Mouse (Mus musculus) adrenal gland, adult 18-20 months (tissue): ENCODE results near the gene Igfbp4. TPM values are rescaled to one million over a fixed set of nuclear protein-coding genes. Genes with fewer than 3 reads are reported as not detected.

Experiments used
- DNase-seq, 2 experiments: peaks; one replicate each; pipeline ENCODE4 v3.0.0; 2021 to 2022; ENCODE audit warnings: low spot score in 2 of 2
- total RNA-seq, 2 experiments: library from RNA; stranded (reverse); gene quantifications; 1 replicate in 1 of 2; 2 replicates in 1 of 2; pipeline ENCODE4 v1.2.3; 2021

Igfbp4 gene
- total RNA-seq, 2 experiments from 2014 or later, result 74.6 to 150 TPM

DNA sequence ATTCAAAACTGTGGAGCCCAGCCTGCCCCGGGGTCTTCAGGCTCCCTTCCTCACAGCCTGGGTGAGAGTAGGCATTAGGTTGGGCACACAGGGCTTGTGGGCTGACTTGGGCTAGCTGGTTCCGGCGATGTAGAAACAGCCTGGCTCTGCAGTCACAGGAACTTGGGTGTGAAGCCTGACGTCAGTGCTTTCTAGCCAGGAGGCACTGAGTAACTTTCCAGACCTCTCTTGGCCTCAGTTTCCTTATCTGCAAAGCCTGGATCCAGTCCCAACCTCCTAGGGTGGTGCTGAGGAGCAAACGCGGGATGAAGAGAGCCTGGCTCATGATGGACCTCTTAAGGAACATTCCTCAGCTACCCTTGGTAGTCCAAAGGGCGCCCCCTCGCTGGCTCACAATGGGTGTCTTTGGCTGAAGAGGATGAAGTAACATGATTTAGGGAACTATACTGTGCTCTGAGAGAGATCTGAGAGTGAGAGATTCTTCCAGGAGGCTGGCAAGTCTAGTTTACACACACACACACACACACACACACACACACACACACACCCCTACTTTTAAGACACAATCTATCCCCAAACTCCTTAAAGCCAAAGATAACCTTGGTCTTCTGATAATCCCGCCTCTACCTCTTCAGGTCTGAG lies 40.0 kb downstream of the Igfbp4 start:
- no peak for DNase-seq

DNA sequence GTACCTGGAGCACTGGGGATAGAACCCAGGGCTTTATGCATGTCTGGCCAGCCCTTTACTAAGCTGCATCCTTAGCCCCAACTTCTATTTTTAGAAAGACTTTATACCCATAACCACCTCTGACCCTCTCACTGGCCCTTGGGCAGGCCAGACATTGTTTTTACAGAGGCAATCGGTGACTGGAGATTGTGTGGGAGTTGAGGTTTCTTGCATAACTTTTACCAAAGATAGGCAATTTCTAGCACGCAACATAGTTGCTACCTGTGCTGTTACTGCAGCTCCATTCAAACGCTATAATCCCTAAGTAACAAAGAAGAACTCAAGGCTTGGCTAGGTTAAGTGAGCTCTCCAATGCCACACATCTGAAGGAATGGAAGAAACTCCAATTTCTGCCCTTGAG lies 40.5 kb downstream of the Igfbp4 start:
- no peak for DNase-seq

DNA sequence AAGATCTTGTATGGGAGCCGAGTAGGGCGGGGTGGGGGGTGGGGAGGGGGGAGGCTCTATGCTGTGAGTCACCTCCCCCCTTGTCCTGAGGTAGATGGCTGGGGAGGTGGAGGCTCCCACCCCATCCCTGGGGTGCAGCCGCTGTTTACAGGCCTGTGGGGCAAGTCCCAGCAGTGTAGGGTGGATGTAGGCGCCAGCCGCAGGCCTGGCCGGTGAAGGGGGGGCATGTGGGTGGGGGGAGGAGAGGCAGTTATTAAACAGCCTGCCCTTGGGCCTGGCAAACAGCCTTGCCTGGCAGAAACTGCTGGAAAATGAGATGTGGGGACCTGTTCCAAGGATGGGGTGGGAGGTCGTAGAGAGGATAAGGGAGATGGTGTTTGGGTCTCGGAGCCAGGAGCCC lies 41.1 kb downstream of the Igfbp4 start:
- DNase-seq, result no peak

DNA sequence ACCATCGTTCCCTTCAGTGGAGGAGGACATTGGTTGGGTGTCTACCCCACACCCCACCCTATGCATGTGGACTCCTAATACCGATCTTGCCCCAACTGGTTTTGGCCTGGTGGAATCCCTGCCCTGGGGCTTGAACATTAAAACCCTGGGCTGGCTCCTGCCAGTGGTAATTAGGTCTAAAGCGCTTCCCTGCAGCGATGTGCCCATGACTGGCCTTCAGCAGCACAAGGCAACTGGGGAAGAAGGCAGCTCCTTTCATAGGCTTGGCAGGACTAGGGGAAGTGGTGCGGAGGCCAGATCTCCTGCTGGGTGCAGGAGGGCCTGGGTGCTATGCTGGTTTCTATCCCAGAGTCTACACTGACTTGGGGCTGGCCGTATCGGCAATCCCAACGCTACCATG lies 42.5 kb downstream of the Igfbp4 start:
- no peak for DNase-seq

DNA sequence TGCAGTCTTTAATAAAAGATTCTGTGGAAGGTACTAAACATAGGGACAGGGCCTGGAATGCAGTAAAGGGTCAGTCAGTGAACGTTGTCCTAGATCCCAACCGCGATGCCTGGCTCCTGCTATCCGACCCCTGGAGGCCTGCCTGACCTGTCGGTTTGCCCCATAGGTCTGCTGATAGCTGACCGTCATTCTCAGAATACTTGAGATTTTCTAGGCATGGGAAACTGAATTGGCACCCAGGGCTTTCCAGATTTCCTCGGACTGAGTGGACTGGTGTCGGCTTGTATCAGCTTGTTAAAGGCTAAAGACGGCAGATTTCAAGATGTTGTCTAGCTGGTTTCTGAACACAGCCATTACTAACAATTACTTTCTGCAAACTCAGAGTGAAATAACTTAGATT lies 43.3 kb downstream of the Igfbp4 start:
- DNase-seq, result no peak

DNA sequence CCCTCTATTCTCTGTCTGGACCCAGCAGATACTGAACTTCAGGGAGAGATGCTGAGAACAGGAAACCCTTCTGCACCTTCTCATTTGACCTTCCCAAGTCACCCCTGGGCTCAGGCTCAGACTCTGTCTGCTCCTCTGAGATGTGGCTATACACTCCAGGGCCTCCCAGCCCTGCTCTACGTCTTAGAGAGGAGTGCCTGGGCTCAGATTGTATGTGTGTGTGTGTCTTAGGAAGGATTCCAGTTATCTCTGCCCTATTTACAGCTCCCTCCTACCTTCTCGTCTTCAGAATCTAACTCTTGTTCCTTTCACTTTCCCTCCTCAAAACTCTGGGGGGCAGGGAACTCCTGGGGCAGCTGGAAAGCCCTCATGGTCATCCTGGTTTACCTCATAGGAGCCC lies 47.4 kb downstream of the Igfbp4 start:
- no peak for DNase-seq

DNA sequence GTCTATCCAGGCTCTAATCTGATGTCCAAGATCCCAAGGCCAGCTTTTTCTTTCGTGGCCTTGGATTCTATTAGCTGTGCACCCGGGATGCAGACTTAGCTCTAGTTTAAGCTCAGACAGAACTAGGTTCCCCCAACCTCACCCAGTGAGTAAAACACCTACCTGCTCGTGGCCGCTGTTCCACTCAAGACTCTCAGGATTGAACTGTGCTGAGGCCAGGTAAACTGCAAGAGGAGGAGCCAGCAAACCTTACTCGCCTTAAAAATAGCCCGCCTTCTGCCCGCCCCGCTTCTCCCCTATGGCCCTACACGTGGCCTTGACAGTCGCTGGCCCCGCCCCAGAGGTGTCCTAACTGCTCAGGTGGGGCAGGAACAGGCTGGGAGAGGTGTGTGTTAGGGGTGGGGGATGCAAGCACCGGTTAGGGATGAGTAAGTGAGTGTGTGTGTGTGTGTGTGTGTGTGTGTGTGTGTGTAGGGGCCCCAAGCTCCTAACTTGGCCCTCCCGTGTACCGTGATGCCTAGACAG lies 48.1 kb downstream of the Igfbp4 start, which contains the start of gene Tns4:
Tns4 (minus strand) TSS at position 230 of the 525 bp plus-strand sequence.
- no peak for DNase-seq

DNA sequence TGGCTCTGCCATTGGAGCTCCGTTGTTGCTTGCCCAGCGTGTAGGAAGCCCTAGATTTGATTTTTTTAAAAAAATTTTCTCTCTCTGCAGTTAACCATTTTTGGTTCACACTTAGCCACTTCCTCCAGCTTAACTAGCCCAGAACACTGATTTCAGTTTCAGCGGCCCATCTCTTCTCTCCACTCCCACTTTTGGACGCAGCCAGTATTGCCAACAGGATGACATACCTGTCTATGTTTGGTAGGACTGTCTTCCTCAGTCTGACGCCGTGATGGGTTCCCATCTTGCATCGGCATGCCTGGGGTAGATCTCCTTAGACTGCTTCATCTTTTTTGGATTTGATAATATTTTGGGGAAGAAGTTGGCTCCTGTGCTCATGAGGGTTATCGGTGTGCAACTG lies 49.3 kb downstream of the Igfbp4 start:
- DNase-seq, result no peak

DNA sequence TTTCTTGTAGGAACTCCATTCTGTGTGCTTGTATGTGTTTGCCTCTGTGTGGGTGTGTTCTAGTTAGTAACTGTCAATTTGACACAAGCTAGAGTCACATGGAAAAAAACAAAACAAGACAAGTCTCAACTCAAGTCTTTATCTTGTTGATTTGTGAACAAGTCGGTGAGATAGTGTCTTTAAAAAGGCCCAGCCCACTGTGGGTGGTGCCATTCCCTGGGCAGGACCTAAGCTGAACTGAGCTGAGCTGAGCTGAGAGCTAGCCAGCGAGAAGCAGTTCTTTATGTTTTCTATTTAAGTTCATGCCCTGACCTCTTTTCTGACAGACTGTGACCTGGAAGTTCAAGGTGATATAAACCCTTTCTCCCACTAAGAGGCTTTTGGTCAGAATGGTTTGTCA lies 50.6 kb downstream of the Igfbp4 start:
- no peak for DNase-seq

DNA sequence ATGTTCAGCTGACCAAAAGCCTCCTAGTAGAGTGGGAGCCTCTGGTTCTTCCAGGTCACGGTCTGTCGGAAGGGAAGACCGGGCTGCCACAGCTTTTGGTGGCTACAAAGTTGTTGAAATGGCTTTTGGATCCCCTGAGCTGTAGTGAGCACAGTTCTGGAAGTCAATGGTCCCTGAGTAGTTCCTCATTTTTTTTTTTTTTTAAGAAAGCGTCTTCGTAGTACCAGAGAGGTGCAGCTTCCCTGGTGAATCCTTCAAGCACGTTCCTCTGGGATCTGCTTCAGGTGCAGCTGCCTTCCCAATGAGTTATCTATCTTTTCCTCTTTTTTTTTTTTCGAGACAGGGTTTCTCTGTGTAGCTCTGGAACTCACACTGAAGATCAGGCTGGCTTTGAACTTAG lies 52.7 kb downstream of the Igfbp4 start:
- no peak for DNase-seq

DNA sequence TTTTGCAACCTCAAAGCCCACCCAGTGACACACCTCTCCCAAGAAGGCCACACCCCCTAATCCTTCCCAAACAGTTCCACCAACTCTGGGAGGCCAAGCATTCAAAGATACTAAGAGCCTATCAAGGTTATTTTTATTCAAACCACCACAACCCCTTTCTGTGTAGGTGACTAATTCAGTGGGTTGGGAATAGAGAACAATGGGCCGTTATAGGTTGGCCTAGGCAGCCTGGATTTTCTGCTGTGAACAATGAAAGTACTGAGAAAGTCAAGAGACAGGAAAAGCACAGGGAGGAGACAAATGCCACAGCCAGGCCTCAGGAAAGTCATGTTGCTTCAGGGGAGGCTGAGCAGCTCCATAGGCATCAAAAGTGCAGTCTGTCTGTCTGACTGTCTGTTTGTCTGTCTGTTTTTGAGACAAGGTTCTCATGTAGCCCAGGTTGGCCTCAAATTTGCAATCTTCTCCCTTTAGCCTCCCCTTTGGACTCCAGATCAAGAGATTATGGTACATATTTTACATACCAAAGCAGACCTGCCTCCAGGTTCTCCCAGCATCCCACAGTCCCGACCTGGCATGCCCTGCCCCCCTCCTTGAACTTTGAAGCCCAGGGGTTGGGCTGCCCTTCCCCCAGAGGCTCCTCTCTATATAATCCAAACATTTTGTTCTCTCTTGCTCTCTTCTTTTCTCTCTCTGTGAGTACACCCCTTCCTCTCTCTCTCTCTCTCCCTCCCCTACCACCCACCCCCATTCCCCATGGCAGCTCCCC lies 54.0 kb downstream of the Igfbp4 start:
- DNase-seq, result no peak

DNA sequence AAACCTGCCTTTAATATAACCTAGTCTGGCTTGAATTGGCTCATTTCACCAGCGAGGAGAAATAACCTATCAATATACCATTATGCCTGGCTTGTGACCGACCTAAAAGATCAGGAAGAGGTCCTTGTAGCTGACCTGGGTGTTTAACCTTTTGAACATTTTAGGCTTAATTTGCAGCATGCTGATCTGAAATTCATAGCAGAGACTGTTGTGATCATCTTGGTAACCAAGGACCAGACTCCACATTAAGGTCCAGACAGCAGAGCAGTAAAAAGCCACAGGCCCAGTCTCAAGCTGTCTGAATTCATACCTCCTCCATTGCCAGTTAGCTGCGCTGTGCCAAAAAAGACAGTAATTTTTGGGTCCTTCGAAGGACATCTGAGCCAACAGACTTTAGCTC lies 54.7 kb downstream of the Igfbp4 start:
- DNase-seq, result no peak

DNA sequence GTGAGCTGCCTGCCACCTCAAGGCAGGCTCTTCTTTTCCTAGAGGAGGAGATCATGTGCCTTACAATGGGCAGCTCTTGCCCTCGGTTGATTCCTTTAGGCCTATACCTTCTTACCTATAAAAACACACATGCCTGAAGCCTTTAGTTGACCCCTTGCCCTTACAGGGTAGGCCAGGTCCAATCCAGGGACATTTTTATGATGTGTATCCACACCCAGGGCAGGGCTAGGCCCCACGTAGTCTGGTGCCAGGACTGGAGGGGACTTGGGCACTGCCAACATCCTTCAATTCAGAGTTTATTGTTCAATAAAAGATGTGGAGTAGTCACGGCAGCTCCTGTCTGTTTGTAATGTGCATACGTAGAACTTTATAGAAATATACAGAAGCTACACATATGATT lies 55.4 kb downstream of the Igfbp4 start:
- DNase-seq, result no peak

DNA sequence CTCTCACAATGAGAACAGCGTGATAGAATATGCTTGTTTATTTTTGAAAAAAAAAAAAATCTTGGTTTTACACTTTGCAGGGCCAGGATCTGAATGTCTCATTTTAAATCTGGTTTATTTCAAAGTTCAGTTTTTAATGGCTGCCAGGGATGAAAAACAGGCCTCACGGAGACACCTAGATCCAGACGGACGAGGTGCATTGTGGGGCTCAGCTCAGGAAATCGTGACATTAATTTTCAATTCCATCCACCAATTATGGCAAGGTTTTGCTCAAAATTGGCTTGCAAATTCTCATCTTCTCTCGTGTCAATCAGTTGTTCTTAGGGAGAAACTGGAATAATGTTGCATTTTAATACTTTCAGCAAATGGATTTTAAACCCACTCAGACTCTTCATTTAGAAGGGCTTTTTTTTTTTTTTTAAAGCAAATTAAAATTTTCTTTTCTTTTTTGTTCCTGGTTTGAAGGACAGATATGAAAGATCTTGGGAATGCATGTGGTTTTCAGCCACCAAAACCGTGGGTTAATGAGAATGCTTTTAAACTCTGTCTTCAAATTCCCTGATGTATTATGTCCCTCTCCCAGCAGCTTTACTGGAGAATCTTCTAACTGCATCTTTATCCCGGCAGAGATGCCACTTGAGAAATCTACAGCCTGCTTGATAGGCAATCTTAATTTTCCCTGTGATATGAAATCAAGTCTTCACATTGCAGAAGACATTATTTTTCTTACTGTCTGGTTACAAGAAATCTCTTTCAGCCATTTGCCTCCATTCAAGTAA lies 56.1 kb downstream of the Igfbp4 start:
- DNase-seq, result no peak

DNA sequence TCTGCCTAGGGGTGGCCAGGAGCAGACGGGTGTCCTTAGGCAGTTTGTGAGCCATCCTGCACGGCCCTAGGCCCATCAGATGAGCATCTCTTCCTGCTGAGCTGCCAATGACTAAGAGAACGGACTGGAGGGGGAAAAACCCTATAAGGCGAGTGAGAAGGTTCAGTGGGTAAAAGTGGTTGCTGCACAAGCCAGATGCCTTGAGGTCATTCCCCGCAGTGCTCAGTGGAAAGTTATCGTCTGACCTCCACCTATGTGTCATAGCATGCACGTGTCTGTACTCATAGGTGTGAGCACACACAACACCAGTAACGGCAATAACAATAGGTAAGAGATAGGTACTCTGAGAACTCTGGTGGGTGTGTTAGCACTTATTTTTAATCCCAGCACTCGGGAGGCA lies 57.9 kb downstream of the Igfbp4 start:
- no peak for DNase-seq

DNA sequence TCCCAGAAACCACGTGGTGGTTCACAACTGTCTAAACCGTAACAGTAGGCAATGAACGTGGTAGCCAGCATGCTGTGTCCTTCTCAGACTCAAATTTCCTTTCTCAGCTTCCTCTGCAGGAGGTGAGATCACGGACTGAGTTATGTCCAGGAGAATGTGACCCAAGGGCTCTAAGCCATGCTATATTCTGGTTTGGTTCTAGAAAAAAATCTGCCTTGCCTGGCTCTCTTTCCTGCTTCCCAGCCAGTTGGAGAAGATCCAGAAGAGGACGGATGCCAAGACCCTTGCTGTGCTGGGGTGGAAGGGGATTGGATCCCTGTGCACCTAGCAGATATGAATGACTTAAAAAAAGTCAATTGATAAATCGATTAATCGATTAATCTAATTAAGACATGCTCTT lies 58.5 kb downstream of the Igfbp4 start:
- no peak for DNase-seq

DNA sequence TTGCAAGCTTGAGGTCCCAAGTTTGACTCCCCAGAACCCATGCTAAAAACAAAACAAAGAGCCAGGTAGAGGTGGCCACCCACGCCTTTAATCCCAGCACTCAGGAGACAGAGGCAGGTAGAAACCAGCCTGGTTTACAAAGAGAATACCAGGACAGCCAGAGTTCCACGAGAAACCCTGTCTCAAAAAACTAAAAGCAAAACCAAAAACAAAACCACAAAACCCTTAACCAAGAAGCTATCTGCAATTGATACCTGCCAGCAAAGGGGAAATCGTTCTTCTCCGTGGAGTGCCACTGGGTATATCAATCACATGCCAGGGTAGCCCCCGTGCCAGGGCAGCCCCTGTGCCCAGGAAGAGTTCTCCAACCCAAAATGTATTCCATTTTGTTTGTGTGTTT lies 59.2 kb downstream of the Igfbp4 start:
- no peak for DNase-seq

DNA sequence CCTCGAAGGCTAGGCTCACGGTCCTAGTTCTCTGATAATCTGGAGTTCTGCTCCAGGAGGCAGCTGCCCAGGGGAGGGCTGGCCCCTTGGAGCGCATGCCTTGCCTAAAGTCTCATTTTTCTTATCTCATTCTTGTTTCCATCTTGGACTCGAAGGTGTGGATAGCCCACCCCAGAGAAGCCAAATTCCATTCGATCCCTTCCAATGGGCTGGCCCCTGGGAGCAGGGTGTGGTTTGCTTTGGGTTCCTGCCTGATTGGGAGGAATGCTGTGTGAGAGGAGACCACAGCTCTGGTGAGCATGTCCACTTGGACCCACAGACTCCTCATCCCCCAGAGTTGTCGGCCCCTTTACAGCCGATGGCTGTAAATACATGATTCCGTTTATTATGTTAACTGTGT lies 60.6 kb downstream of the Igfbp4 start:
- no peak for DNase-seq

DNA sequence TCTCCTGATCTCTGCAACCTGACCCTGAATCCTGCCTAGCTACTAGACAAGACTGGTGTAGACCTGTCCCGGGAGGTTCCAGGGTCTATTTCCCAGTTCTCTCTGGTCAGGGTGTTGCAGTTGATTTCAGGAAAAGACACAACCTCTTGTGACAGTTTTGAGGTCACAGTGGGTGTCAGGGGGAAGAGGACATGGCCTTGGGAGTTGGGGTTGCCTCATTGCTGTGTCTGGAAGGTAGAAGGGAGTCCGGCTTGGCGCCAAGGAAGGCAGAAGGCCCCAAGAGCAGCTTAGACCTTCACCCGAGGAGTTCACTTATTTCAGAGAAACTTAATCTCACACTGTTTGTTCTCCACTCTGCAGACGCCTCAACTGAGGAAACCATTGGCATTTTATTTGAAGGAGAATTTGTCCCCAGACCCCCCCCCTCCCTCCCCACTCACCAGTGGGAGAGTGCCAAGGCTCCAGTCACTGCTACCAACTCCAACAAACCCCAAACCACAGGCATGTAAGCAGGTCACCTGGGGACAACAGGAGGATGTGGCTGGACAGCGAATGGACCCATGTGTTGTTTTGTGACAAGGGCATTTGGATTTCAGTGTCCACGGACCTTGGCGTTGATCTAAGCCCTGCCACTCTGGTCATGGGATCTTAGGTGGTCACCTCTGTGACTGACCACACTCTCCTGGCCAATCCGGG lies 61.7 kb downstream of the Igfbp4 start:
- no peak for DNase-seq
